Mouse (Mus musculus) left cerebral cortex, postnatal 10 days (tissue): Measurements from ENCODE around the gene Tspan11. TPM values are rescaled to one million over a fixed set of nuclear protein-coding genes. Genes with fewer than 3 reads are reported as not detected.

Source experiments
- DNase-seq, 2 experiments: peaks; one replicate each; pipeline ENCODE4 v3.0.0; 2021 to 2022; ENCODE audit warnings: low spot score in 2 of 2, mixed read lengths in 1 of 2; ENCODE audit errors: extremely low spot score in 1 of 2
- intact Hi-C: fragments of 180-260 bp; cut with DNase I; formaldehyde crosslinking; loops from one replicate; pipeline ENCODE4 v1.15.1; 2025
- total RNA-seq, 2 experiments: library from RNA; stranded (reverse); gene quantifications; 2 replicates each; pipeline ENCODE4 v1.2.3; 2021

The Tspan11 gene
- 1 to 10 TPM; 1.7 to 1.9 TPM for total RNA-seq

- intact Hi-C loops: no loop called here
- peak; percentile 46 to 68 for DNase-seq
Measured at GRCm38 (mm10) chr6:127887511-127888421, at the start of gene Tspan11. Gene Tspan11, plus strand, starts transcription at chr6:127887589.

- no peak for DNase-seq
- intact Hi-C loops: no loop called here
Measured at GRCm38 (mm10) chr6:127837910-127838309, 49.5 kb upstream of the Tspan11 start.

DNA sequence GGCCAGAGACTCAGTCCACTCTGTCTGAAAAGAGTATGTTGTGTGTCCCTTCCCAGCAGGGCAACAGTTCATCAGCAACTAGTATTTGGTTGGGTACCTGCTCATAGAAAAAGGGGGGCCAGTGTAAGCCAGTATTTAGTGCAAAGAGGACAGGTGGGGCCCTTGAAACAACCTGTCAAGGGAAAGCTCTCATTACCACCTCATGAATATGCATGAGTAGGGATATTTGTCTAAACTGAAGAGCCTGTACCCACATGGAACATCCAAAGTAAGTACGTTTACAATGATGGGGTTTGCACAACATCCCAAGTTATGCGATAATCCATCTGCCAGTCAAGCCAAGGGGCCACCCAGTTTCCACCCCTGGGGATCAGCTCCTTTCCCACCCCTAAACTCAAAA, 47.9 kb upstream of the Tspan11 start:
- no peak for DNase-seq

DNA sequence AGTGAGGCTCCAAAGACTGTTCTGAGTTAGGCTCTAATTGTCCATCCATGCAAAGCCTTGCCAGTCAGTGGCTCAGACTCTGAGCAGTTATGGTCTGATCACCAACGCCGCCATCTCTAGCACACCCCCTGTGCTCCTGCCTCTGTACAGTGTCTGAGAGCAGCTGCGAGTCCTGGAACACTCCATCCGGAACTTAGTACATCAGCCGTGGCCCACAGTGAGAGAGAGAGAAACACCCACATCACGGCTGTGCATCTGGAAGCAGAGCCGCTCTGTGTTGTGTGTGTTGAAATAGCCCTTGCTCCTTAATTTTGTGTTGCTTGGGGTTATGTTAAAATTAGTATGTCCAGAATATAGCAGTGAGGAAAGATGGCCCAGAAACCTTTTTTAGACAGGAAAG, 47.2 kb upstream of the Tspan11 start:
- peak; percentile 7 to 33 for DNase-seq
- intact Hi-C loops: no loop called here

More for the DNA sequence above, 47.9 kb upstream of the Tspan11 start:
- intact Hi-C loops: no loop called here

DNA sequence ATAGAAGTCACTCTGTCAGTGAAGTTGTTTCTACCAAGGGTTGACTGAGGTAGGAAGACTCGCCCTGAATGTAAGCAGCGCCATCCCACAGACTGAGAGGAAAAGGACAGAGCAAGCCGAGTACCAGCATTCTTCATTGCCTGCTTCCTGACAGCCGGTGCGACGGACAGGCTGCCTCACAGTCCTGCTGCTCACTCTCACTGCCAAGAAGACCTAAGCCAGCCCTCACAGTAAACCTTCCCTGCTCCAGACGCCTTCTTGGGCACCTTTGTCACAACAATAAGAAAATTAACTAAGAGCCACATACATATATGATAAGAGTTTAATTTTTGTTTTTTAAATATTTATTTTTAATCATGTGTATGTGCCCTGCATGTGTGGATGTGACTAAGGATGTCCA, 46.1 kb upstream of the Tspan11 start:
- intact Hi-C loops: no loop called here
- DNase-seq: no peak

GRCm38 (mm10) chr6:127846521-127846920, 40.9 kb upstream of the Tspan11 start:
- intact Hi-C loops: no loop called here

DNA sequence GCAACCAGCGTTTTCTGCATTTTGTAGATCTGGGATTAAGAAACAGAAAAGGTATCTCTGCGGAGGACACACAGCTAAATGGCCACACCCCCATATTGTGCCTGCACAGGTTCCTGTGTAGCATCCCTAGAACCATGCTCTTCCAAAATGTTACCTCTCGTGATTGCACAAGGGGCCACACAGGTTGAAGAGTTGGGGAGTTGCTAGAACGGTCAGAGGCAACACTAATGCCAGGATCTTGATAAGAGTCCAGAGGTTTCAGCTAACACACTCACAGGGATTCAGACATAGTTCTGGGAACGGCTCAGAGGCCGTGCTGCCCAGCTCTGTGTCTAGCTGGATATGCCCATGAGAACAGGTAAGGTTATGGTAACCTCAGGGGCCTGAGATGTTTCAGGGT, 37.9 kb upstream of the Tspan11 start:
- intact Hi-C loops: no loop called here
- no peak for DNase-seq

More at GRCm38 (mm10) chr6:127846521-127846920, 40.9 kb upstream of the Tspan11 start:
- no peak for DNase-seq

GRCm38 (mm10) chr6:127851611-127852010, 35.8 kb upstream of the Tspan11 start:
- DNase-seq: no peak
- intact Hi-C loops: no loop called here

DNA sequence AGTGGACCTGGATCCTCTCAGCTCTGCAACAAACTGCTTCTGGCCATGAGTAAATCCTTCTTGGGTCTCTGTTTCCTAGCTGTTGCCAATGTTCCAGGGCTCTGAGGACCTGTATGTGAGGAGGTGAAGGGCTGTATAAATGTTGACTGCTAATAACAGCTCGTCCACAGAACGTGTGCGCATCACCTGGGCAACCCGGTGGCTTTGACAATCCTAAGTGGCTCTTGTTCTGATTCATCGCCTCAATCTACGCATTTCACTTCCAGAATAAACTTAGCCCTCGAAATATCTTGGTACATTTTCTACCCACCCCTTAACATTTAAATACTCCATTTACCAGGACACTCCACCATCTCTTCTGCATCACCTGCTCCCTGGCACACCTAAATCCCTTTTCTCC, 34.1 kb upstream of the Tspan11 start:
- intact Hi-C loops: no loop called here
- no peak for DNase-seq

GRCm38 (mm10) chr6:127853771-127854687, 33.4 kb upstream of the Tspan11 start:
- intact Hi-C loops: no loop called here
- DNase-seq: no peak

DNA sequence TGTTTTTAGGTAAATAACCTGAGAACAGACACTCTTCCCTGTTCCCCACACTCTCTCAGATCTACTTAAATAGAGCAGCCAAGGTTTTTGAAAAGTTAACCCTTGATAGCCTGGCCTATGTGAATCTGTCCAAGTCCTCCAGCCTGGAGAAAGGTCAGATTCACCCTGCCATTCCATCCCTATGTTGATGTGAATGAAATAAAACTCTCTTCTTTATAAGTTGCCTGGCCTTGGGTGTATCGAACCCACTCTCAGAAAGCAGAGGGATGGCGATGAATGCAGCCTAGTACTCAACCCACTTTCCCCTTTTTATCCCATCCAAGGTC, 32.7 kb upstream of the Tspan11 start:
- intact Hi-C loops: no loop called here
- no peak for DNase-seq

GRCm38 (mm10) chr6:127855711-127856295, 31.6 kb upstream of the Tspan11 start:
- intact Hi-C loops: no loop called here

DNA sequence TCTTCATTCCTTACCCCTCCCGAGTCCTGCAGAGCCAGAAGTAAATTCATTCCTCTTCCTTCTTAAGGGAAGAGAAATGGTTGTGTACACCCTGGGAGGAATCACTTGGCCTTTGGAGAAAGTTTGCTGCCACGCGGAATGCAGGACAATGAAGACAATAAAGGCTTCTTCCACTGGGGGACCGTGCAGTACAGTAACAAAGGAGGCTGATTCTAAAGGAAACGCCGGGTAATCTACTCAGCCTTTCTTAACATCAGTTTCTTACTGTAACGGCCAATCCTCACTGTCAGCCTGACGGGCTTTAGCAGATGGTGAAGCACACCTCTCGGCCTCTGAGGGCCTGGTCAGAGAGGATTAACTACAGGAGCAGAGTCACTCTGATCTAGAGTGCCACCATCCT, 25.4 kb upstream of the Tspan11 start:
- intact Hi-C loops: no loop called here

More at GRCm38 (mm10) chr6:127855711-127856295, 31.6 kb upstream of the Tspan11 start:
- peak in 1 of 2 experiments; percentile 16 for DNase-seq

DNA sequence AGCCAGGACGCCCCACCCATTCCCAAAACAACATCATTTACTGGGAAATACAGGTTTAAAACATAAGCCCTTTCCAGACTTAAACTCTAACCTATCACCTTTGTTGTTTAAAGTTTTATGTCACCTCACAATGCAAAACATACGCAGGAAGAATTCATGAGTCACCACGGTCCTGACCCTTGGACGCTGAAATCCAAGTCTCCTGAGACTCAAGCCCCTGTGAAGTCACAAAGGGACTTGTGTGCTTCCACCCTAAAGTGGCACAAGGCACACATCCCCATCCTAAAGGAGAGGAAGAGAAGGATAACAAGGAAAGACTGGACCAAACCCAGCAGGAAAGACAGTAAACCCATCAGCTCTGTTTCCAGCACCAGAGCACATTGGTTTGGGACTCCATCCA, 22.0 kb upstream of the Tspan11 start:
- DNase-seq: no peak
- intact Hi-C loops: no loop called here

More for the DNA sequence above, 25.4 kb upstream of the Tspan11 start:
- no peak for DNase-seq

DNA sequence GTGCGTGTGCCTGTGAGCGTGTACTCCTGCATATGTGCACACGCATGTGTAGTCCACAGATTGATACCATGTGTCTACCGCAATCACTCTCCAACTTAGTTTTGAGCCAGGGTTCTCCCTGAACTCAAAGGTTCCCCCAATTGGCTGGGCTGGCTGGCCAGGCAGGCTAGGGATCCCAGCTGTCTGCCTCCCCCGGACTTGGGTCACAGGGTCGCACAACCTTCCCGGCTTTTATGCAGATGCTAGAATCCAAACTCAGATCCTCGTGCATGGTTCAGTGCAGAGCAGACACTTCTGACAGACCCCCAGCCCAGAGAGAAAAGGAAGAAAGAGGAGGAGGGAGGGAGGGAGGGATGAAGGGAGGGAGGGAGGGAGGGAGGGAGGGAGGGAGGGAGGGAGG, 18.8 kb upstream of the Tspan11 start:
- intact Hi-C loops: no loop called here
- DNase-seq: no peak

DNA sequence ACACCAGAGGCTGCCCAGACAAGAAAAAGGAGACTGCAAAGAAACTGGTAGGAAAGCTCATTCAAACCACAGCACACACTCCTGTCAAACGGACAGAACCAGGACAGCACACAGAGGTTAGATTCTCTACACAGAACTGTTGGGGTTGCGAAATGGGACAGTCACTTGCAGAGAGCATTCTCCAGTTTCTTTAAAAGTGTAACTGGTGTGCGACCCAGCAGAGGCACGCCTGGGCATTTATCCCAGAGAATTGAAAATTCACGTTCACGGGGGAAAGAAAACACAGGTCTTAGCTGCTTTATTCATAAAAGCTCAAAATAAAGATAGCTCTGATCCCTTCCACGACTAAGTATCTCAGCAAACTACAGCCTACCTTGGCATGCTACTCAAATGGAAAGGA, 18.3 kb upstream of the Tspan11 start:
- DNase-seq: no peak

DNA sequence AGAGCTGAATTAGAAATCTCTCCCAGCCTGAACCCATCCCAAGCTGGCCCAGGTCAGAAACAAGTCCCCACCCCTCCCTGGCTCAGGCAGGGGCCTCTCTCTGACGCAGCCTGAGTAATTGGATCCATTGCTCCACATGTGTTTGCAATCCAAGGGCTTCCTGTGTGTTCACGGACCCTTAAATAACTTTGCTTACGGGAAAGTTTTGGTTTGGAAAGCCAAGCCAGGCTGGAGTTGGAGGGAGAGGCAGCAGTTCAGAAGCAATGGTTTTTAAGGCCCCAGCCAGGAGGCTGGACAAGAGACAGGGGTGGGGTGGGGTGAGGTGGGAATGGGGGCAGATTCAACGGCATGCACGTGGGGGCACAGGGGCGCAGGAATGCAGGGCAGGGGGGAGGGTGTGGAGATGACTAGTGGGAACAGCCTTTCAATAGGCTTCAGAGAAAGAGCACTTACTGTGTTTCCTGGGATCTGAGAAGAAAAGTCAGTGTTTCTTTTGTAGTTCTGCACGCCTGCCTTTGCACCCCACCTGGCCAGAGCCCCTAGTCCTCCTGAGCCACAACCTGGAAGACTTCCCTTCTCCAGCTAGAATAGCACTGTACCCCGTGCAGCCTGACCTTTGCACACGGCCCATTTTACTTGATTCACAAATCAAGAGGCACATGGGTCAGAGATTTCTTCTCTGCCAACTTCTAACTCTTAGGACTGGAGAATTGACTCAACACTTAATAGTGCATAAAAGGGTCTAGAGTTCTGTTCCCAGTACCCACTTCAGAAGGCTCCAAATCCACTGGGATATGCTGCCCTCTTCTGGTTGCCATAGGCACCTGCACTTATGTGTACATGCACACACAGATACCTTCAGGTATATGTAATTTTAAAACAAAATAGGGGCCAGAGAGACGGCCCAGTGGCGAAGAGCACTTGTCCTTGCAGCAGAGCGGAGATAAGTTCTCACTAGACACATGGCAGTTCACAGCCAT, 16.8 kb upstream of the Tspan11 start:
- intact Hi-C loops: no loop called here
- peak in 1 of 2 experiments; percentile 37 for DNase-seq

More for the DNA sequence above, 18.3 kb upstream of the Tspan11 start:
- intact Hi-C loops: no loop called here

- intact Hi-C loops: no loop called here
- DNase-seq: no peak
Measured at GRCm38 (mm10) chr6:127871436-127871835, 16.0 kb upstream of the Tspan11 start.
